Mouse (Mus musculus) G1E (cell line): ENCODE measurements around the gene Tchhl1.

Experiments
- CTCF ChIP-seq: IDR thresholded peaks from 2 replicates; pipeline ENCODE4 v1.5.1; 2012; ENCODE audit warnings: low read depth, low read length, inconsistent platforms, mixed read lengths
- GATA1 ChIP-seq: IDR thresholded peaks from 2 replicates; pipeline ENCODE4 v1.6.1; 2012; ENCODE audit warnings: borderline replicate concordance, low read length, inconsistent platforms, mixed read lengths
- GATA2 ChIP-seq: IDR thresholded peaks from 2 replicates; pipeline ENCODE4 v1.6.1; 2012; ENCODE audit warnings: low read depth, low read length, inconsistent platforms, borderline replicate concordance
- POLR2AphosphoS5 ChIP-seq: IDR thresholded peaks from 2 replicates; pipeline ENCODE4 v1.6.1; 2012; ENCODE audit warnings: low read depth, low read length, inconsistent platforms; ENCODE audit not compliant: insufficient replicate concordance
- TAL1 ChIP-seq: conservative IDR thresholded peaks from 2 replicates; pipeline ENCODE4 v1.6.1; 2012; ENCODE audit warnings: low read depth, low read length, inconsistent platforms, mixed read lengths

DNA sequence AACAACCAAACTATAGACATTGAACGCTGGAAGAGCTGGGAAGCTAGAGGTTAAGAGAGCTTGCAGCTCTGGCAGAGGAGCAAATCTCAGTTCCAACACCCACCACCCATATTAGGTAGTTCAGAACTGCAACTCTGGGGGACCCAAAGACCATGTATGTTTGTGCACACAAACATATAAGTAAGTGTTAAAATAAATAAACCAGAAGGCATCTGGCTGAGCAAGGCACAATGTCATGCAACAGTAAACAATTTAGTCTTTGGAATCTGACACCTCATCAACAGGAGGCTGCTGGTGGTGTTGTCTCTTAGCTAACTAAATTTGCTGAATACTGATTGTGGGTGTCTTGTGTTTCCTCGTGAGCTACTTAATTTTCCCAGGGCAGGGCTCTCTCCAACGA lies 2.0 kb upstream of the Tchhl1 start:
- no peak for TF ChIP-seq CTCF
- TF ChIP-seq GATA1, result no peak
- TF ChIP-seq POLR2AphosphoS5, result no peak
- no peak for TF ChIP-seq TAL1
- no peak for TF ChIP-seq GATA2
